Mouse (Mus musculus): ENCODE data around the gene Nt5c2.
"Not testable (repeated sequence)": the region's sequence is repeated elsewhere in the genome, so short reads cannot be mapped to it uniquely, and the experiment has no call there.

The Nt5c2 gene

GRCm38 (mm10) chr19:46989479-46990152 lies 25.3 kb downstream of the Nt5c2 start:
- no peak for DNase-seq (ENCODE audit: extremely low spot score, low spot score)

- no peak for DNase-seq (ENCODE audit: extremely low spot score, low spot score)
Measured at GRCm38 (mm10) chr19:46988231-46989087, 26.5 kb downstream of the Nt5c2 start.

GRCm38 (mm10) chr19:46987646-46988045 lies 27.3 kb downstream of the Nt5c2 start:
- no peak for DNase-seq (ENCODE audit: extremely low spot score, low spot score)

- no peak for DNase-seq (ENCODE audit: extremely low spot score, low spot score)
Measured at GRCm38 (mm10) chr19:46984726-46985622, 30.0 kb downstream of the Nt5c2 start.

GRCm38 (mm10) chr19:46983966-46984380 lies 31.0 kb downstream of the Nt5c2 start:
- no peak for DNase-seq (ENCODE audit: extremely low spot score, low spot score)

GRCm38 (mm10) chr19:46983352-46983965 lies 31.5 kb downstream of the Nt5c2 start:
- DNase-seq (ENCODE audit: extremely low spot score, low spot score) = no peak

GRCm38 (mm10) chr19:46981462-46981861 lies 33.5 kb downstream of the Nt5c2 start:
- DNase-seq (ENCODE audit: extremely low spot score, low spot score) = no peak

- no peak for DNase-seq (ENCODE audit: extremely low spot score, low spot score)
Measured at GRCm38 (mm10) chr19:46979781-46980105, 35.2 kb downstream of the Nt5c2 start.

GRCm38 (mm10) chr19:46978920-46979780 lies 35.8 kb downstream of the Nt5c2 start:
- DNase-seq (ENCODE audit: extremely low spot score, low spot score) = no peak

- not testable (repeated sequence) for DNase-seq (ENCODE audit: extremely low spot score, low spot score)
Measured at GRCm38 (mm10) chr19:46978069-46978468, 36.9 kb downstream of the Nt5c2 start.

GRCm38 (mm10) chr19:46977460-46977859 lies 37.5 kb downstream of the Nt5c2 start:
- no peak for DNase-seq (ENCODE audit: extremely low spot score, low spot score)

- no peak for DNase-seq (ENCODE audit: extremely low spot score, low spot score)
Measured at GRCm38 (mm10) chr19:46976743-46977142, 38.2 kb downstream of the Nt5c2 start.

GRCm38 (mm10) chr19:46975997-46976396 lies 39.0 kb downstream of the Nt5c2 start:
- no peak for DNase-seq (ENCODE audit: extremely low spot score, low spot score)

GRCm38 (mm10) chr19:46975565-46975964 lies 39.4 kb downstream of the Nt5c2 start:
- no peak for DNase-seq (ENCODE audit: extremely low spot score, low spot score)

- no peak for DNase-seq (ENCODE audit: extremely low spot score, low spot score)
Measured at GRCm38 (mm10) chr19:46972159-46972558, 42.8 kb downstream of the Nt5c2 start.

- DNase-seq (ENCODE audit: extremely low spot score, low spot score) = no peak
Measured at GRCm38 (mm10) chr19:46971712-46972111, 43.2 kb downstream of the Nt5c2 start.

GRCm38 (mm10) chr19:46971051-46971689 lies 43.8 kb downstream of the Nt5c2 start:
- no peak for DNase-seq (ENCODE audit: extremely low spot score, low spot score)

GRCm38 (mm10) chr19:46970121-46970729 lies 44.7 kb downstream of the Nt5c2 start:
- DNase-seq (ENCODE audit: extremely low spot score, low spot score) = no peak

- DNase-seq (ENCODE audit: extremely low spot score, low spot score) = no peak
Measured at GRCm38 (mm10) chr19:46969286-46969985, 45.5 kb downstream of the Nt5c2 start.

All from neural tube, embryonic 10.5 days (tissue).